Mouse (Mus musculus) testis, adult 2 months (tissue): Measurements from ENCODE around the gene Plppr2.

Experiments
- CTCF ChIP-seq: fragments of 200-500 bp; IDR thresholded peaks from 2 replicates; pipeline ENCODE4 v1.5.1; 2012; ENCODE audit warnings: low read depth, mild to moderate bottlenecking, inconsistent platforms, low read length, moderate library complexity; ENCODE audit not compliant: control insufficient read depth, insufficient read depth, insufficient replicate concordance
- POLR2A ChIP-seq: fragments of 200-500 bp; IDR thresholded peaks from 2 replicates; pipeline ENCODE4 v1.6.1; 2012; ENCODE audit warnings: low read depth, mild to moderate bottlenecking, inconsistent platforms, low read length, moderate library complexity; ENCODE audit not compliant: control insufficient read depth

GRCm38 (mm10) chr9:21932006-21932405, 4.8 kb upstream of the Plppr2 start:
- TF ChIP-seq POLR2A (no peak), CTCF (no peak)
